Mouse (Mus musculus) fibroblast of lung, adult 2 months (primary cell): ENCODE data around the gene Gm2431.
"Not testable (repeated sequence)": the region's sequence is repeated elsewhere in the genome, so short reads cannot be mapped to it uniquely, and the experiment has no call there.

Experiments used
- DNase-seq: peaks from one replicate; pipeline ENCODE4 v3.0.0-alpha.2; 2011; ENCODE audit warnings: low read depth

Gm2431 gene

GRCm38 (mm10) chr7:142258254-142258653 lies at the start of gene Gm2431:
Gene Gm2431, minus strand, starts transcription at chr7:142258354.
- DNase-seq = not testable (repeated sequence)

GRCm38 (mm10) chr7:142303929-142304328 lies 45.8 kb upstream of the Gm2431 start:
- DNase-seq = not testable (repeated sequence)

- no peak for DNase-seq
Observed at GRCm38 (mm10) chr7:142303249-142303648, 45.1 kb upstream of the Gm2431 start, which contains the start of gene Krtap5-4. Gene Krtap5-4, plus strand, starts transcription at chr7:142303549.

DNA sequence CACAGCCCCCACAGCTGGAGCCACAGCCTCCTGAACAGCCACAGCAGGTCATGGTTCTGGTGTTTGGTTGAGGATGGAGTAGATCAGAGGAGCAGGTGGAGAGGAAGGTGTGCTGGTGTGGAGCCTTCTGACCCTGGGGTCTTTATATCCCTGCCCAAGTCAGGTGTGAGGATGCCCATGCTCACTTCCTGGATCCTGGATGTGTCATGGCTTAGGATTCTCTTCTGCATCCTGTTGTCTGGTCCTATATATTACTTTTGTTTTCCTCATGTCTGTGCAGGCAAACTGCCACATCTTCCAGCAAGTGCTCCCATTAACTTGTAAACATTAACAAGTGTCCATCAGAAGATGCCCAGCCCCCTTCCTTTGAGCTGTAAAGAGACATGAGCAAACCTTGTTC lies 38.9 kb upstream of the Gm2431 start, which contains the start of gene Krtap5-1:
Gene Krtap5-1 (minus strand): TSS at position 101 of the 400 bp plus-strand sequence.
- not testable (repeated sequence) for DNase-seq

- not testable (repeated sequence) for DNase-seq
Observed at GRCm38 (mm10) chr7:142296108-142296507, 38.0 kb upstream of the Gm2431 start.

GRCm38 (mm10) chr7:142295418-142295817 lies 37.3 kb upstream of the Gm2431 start:
- no peak for DNase-seq

- DNase-seq = not testable (repeated sequence)
Observed at GRCm38 (mm10) chr7:142293851-142294250, 35.7 kb upstream of the Gm2431 start.

DNA sequence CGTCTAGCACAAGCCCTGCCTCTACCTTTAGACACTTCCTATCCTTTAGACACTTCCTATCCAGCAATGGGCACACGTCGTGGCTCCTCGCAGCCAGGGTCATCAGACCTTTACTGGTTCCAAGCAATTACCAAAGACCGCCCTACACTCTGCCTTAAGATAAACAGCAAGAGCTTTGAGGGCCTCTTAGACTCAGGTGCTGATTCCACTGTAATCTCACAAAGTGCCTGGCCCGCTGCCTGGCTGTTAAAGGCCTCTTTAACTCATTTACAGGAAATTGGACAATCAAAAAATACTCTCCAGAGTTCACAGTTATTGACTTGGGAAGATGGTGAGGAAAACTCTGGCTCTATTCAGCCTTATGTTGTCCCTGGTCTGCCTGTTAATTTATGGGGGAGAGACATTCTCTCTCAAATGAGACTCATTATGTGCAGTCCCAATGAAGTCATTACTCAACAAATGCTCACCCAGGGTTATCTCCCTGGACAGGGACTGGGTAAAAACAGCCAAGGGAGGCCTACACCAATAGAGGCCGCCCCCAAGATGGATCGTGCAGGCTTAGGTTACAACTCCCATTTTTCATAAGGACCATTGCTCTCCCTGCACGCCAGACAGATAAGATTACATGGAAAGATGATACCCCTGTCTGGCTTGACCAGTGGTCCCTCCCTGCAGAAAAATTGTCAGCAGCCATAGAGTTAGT lies 27.9 kb upstream of the Gm2431 start:
- not testable (repeated sequence) for DNase-seq

DNA sequence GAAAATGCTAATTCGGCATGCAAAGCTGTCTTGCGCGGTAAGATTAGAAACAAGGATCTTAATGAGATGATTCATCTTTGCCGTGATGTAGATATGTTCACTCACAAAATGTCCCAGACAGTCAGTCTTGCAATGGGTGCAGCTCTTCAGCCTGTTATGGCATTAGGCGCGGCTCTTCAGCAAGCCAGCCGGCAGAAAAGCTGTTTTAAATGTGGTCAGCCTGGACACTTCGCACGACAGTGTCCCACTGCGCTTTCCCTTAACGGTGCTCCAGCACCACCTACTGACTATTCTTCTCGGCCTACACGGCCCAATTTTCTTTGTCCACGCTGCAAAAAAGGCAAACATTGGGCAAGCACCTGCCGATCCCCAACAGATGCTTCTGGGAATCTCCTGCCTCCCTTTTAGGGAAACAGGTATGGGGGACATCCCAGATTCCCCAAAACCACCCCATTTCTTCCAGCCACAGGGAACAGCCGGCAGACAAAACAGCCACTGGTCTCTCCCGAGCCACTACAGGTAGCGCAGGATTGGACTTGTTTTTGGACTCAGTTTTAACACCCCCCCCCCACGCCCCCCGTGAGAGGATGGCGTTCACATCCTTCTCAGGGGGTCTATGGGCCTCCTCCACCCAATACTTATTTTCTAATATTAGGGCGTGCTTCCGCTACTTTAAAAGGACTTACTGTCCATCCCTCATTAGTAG lies 27.1 kb upstream of the Gm2431 start:
- DNase-seq = no peak

DNA sequence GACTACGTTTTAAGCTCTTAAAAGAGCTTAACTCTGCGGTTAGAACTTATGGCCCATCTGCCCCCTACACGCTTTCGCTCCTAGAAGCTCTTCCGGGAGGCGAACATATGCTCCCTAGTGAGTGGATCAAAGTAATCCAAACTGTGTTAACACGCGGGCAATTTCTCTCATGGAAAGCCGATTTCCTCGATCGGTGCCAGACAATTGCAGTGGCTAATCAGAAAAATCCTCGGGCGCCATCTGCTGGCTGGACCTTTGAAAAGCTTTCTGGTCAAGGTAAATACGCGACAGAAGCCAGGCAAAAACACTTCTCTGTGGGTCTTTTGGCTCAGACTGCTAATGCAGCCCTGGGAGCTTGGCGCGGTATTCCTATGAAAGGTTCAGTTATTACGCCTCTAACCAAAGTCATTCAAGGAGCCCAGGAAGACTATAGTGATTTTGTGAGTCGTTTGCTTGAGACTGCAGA lies 26.5 kb upstream of the Gm2431 start:
- DNase-seq = peak; percentile 70

GRCm38 (mm10) chr7:142284023-142284591 lies 26.0 kb upstream of the Gm2431 start:
- peak; percentile 7 for DNase-seq

GRCm38 (mm10) chr7:142282847-142283246 lies 24.7 kb upstream of the Gm2431 start:
- not testable (repeated sequence) for DNase-seq

DNA sequence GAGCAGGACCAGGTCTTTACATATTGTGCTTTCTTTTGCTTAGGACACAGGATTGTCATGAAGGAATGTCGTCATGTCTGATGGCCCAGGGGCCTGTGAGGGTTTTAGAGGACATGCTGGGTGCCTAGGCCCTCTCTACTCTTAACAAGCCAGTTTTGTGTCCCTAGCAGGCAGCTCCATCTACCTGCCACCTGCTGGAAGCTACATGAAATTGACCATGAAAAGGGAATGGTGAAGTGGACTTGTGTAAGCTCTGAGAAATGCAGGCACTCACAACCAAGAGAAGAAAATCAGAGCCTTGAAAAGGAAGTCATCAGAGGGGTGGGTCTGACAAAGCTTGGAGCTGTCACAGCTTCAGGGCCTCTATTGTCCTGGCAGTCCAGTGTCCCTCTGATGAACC lies 21.1 kb upstream of the Gm2431 start:
- DNase-seq = not testable (repeated sequence)

- DNase-seq = peak; percentile 7
Observed at GRCm38 (mm10) chr7:142278183-142278582, 20.0 kb upstream of the Gm2431 start.

DNA sequence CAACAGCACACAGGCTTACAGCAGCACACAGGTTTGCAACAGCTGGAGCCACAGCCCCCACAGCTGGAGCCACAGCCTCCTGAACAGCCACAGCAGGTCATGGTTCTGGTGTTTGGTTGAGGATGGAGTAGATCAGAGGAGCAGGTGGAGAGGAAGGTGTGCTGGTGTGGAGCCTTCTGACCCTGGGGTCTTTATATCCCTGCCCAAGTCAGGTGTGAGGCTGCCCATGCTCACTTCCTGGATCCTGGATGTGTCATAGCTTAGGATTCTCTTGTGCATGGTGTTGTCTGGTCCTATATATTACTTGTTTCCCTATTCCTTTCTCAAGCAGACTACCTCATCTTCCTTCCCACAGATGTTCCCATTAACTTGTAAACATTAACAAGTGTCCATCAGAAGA lies 16.1 kb upstream of the Gm2431 start, which contains the start of gene Gm4559:
Gene Gm4559 (minus strand): TSS at position 101 of the 400 bp plus-strand sequence.
- not testable (repeated sequence) for DNase-seq

- DNase-seq = peak; percentile 5
Observed at GRCm38 (mm10) chr7:142255517-142255916, 2.6 kb downstream of the Gm2431 start.

DNA sequence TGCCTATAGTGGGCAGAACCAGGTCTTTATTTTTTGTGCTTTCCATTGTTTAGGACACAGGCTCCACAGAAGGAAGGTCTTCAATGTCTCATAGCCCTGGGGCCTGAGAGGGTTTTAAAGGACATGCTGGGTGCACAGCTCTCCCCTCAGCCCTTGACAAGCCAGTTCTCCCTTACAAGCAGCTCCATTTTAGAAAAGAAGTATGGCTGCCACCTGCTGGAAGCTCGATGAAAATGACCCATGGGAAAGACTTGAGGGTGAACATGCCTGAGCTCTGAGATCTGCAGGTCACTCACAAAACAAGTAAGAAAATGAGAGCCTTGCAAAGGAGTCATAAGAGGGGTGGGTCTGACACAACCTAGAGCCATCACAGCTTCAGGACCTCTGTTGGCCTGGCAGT lies 8.3 kb downstream of the Gm2431 start:
- peak; percentile 5 for DNase-seq

DNA sequence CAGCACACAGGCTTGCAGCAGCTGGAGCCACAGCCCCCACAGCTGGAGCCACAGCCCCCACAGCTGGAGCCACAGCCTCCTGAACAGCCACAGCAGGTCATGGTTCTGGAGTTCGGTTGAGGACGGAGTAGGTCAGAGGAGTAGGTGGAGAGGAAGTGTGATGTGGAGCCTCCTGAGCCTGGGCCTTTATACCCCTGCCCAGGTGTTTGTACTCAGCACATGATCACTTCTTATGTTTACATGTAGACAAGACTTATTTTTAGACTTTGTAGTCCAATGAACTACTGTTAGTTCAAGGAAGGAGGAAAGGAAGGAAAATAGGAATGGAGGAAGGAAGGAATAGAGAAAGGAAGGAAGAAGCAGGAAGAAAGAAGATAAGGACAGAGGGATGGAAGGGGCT lies 17.2 kb downstream of the Gm2431 start, which contains the start of gene Gm40460:
Gene Gm40460 (minus strand): TSS at position 101 of the 400 bp plus-strand sequence.
- no peak for DNase-seq

- DNase-seq = no peak
Observed at GRCm38 (mm10) chr7:142231540-142231939, 26.6 kb downstream of the Gm2431 start.

DNA sequence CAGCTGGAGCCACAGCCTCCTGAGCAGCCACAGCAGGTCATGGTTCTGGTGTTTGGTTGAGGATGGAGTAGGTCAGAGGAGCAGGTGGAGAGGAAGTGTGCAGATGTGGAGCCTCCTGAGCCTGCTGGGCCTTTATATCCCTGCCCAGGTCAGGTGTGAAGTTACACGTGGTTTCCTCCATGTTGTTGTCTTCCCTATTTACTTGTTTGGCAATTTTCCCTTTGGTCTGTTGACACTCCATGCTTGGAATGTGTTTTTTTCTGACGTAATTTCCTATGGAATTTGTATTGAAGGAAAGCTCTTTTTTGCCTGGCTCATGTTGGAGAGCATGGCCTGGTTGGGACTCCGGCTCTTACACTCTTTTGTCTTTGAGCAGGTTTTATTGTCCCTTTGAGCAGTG lies 28.3 kb downstream of the Gm2431 start, which contains the start of gene Krtap5-5:
Gene Krtap5-5 (minus strand): TSS at position 101 of the 400 bp plus-strand sequence.
- DNase-seq = not testable (repeated sequence)

DNA sequence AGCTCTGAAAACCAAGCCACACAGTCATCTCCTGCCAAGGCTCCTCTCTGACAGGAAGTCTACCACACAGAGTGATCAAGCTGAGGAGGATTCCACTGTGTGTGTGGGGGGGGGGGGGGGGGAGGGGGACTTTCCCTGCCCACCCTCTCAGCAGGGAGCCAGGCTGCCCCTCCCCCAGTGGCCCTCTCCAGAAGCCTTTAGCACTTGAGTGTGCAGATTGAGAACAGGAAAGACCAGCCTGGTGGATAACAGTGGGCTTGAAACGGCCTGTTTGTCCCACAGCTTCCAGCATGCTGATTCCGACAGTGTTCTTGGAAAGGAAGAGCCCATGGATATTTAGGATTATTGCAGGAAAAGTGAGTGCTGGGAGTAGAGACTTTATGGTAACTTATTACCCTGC lies 33.6 kb downstream of the Gm2431 start:
- no peak for DNase-seq

- not testable (repeated sequence) for DNase-seq
Observed at GRCm38 (mm10) chr7:142212136-142212535, 46.0 kb downstream of the Gm2431 start.
